Mouse (Mus musculus) right cerebral cortex, postnatal 14 days (tissue): ENCODE results near the gene Fgfr2.
"Not testable (repeated sequence)": the region's sequence is repeated elsewhere in the genome, so short reads cannot be mapped to it uniquely, and the experiment has no call there.

Source experiments
- DNase-seq: peaks from one replicate; pipeline ENCODE4 v3.0.0; 2022

Fgfr2 gene

DNA sequence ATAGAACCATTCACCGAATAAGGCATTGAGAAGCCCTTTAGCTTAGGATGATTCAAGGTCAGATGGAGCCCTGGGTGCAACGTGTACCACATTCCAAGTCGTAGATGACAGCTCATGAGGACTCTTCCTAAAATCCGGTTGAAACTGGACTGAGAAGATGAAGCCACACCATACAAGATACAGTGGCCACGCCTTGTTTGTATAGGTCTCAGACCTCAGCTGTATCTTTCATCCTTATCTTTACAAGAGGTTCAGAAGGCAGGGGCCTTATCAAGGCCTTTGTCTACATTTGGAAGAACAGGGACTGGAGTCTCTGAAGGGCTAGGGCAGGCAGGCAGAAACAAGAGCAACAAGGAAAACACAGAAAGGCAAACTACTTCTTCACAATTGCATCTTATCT lies 2974.2 kb downstream of the Fgfr2 start:
- no peak for DNase-seq

DNA sequence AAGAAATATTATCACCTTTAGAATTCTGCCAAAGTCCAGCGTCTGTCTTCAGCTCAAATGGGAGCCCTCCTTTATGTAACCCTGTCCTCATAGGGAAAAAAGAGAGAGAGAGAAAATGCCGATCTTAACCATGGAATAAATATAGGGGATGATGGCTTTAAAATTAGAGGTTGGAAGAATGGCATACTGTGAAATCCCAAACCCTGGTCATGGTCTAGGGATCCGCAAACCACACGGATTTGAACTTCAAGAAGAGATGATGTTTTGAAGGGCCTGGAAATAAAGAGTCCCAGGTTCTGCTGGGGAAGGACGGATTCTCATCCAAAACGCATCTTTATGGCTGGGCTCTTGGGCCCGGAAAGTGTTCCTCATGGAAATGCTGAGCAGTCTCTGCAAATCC lies 2975.9 kb downstream of the Fgfr2 start:
- DNase-seq, result no peak

DNA sequence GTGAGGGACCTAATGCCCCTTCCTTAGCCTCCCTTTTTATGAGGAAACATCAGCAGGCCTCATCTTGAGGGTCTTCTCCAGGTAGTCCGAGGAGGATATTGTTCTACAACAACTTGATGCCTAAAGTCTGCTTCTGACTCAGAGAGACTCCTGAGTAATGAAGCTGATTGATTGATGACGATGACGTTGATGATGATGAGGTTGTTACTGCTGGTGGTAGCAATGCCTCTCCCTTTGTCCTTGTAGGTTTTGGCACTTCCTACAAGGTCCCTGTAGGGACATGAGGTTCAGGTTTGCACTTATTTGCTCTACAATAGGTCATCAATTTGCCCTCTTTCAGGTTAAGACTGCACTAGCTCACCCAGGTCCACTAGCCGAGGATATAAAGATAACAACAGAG lies 2977.9 kb downstream of the Fgfr2 start:
- no peak for DNase-seq

DNA sequence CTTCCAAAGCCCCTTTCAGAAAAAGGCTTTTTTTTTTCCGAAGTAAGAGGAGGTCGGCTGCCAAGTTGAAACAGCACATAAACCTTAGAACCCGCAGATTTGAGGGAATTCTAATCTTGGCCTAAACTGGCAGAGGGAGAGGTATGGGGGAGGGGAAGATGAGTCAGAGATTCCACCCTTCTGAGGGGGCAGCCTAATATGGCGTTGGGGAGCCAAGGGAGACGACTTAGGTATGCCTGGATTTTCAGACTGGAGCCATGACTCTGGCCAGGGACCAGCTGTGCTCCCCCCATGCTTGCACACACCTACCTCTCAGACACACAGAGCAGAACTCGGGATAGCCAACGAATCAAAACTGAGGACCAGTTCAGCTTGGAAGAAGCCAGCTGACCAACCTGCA lies 2979.8 kb downstream of the Fgfr2 start:
- no peak for DNase-seq

- DNase-seq, result no peak
These were observed 2981.9 kb downstream of the Fgfr2 start for GRCm38 (mm10) chr7:130141088-130141873.

- no peak for DNase-seq
These were observed 2988.2 kb downstream of the Fgfr2 start for GRCm38 (mm10) chr7:130134924-130135365.

- not testable (repeated sequence) for DNase-seq
These were observed 2988.7 kb downstream of the Fgfr2 start for GRCm38 (mm10) chr7:130134428-130134827.

DNA sequence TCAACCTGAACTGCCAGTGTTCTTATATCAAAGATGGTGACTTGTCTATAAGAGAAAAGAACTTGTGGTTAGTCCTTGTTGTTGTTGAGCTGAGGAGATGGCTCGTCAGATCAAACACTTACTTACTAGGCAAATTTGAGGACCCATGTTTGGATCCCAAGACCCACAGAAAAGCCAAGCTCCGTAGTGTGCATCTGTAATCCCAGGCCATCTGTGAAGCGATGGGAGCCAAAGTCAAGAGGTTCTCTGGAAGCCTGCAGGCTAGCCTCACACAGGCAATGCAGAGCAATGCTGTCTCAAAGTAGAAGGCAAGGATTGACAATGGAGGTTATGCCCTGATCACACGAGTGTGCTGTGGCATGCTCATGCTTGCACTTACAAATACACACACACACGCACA lies 2992.9 kb downstream of the Fgfr2 start:
- no peak for DNase-seq

- DNase-seq, result no peak
These were observed 2993.7 kb downstream of the Fgfr2 start for GRCm38 (mm10) chr7:130129359-130129960.

DNA sequence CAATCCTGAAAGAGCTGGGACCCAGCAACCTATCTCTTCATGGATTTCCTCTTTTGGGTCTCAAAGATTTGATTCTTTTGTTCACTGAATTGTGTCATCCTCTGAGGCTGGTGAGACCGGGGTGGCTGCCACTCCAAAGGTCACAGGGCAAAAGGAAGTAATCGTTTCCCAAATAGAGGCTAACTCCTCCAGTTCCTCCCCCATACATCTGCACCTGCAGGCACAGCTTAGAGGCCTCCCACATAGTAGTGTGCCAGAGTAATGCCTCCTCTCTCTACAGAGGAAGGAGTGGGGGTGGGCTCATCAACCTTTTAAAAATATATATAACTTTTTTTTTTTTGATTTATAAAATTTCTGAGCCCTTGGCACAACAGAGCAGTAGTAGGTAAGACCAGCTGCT lies 3001.6 kb downstream of the Fgfr2 start:
- no peak for DNase-seq

GRCm38 (mm10) chr7:130119466-130119865 lies 3003.7 kb downstream of the Fgfr2 start:
- no peak for DNase-seq

DNA sequence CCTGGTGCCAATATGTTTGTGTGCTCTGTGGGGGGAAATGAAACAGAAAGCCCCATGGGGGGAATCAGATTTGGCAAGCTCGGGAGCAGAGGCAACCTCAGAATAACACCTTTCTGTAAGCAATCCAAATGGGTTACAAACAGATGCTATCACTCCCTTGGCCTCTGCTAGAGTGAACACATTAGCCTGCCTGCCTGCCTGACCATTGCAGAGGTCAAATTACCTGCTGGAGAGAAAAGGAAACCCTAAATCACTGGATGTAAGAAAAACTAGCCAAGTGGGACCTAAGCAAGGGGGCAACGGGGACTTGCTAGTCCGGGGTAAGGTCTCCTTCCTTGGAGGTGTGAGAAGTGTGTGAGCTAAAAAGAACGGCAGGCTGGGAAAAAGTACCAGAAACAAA lies 3004.4 kb downstream of the Fgfr2 start:
- DNase-seq, result no peak

DNA sequence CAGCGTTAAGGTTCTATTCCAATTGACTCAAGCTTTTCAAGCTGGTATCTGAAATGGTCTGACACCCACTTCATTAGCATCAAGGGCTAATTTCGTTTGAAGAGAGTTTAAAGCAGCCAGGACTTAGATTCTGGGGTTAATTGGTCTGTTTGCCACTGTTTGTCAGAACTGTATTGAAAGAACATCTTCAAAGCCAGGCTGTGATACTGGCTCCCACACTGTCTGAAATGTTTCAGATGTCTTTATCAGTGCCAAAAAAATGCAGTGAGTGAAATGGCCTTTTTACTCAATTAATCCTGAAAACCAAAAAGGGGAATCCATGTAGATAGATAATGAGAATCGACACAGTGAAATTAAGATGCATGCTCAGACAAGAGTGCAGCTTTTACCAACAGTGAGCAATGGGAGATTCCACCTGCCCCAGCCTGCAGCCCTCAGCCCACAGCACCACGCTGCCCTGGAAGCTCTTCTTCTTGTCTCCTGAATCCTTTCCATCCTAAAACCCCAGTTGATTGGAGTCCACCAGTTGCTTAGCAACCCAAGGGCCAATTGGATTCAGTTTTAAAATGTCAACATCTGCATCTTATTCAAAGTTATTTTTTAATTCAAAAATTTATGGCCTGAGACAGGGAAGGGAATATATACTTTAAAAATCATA lies 3005.6 kb downstream of the Fgfr2 start:
- no peak for DNase-seq

DNA sequence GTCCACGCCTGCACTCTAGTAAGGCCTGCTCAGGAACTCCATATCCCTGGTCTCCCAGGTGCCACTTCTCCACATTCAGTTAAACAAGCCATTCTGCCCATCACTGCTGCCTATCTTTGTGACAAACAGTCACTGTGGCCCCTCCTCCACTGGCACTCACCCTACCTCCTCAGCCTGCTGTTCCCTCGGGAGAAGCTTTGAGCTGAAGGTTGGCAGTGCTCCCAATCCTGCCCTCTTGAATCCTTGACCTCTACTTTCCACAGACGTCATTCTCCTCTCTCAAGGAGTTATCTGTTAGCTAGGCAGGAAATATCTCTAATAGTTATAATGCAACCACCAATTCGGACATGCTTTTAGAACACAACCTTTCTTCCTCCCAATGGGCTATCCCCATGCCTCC lies 3008.7 kb downstream of the Fgfr2 start:
- no peak for DNase-seq
